Mouse (Mus musculus) layer of hippocampus, adult 9-10 months (tissue): ENCODE results near the gene Trmu.
"Not testable (repeated sequence)": the region's sequence is repeated elsewhere in the genome, so short reads cannot be mapped to it uniquely, and the experiment has no call there.

ENCODE experiments used
- DNase-seq: peaks from one replicate; pipeline ENCODE4 v3.0.0; 2022; ENCODE audit warnings: low spot score

The Trmu gene

GRCm38 (mm10) chr15:85878848-85879497 lies at the start of gene Trmu:
Gene Trmu, plus strand, starts transcription at chr15:85879312.
- DNase-seq, result peak; percentile 75

- DNase-seq, result no peak
Measured at GRCm38 (mm10) chr15:85829470-85829869, 49.6 kb upstream of the Trmu start.

- DNase-seq, result peak; percentile 65
Measured at GRCm38 (mm10) chr15:85831954-85832590, 47.0 kb upstream of the Trmu start, which contains the start of gene Ttc38. Gene Ttc38, plus strand, starts transcription at chr15:85832306.

GRCm38 (mm10) chr15:85832599-85832998 lies 46.5 kb upstream of the Trmu start:
- no peak for DNase-seq

GRCm38 (mm10) chr15:85835335-85835734 lies 43.8 kb upstream of the Trmu start:
- DNase-seq, result no peak

GRCm38 (mm10) chr15:85836887-85837286 lies 42.2 kb upstream of the Trmu start:
- DNase-seq, result no peak

GRCm38 (mm10) chr15:85840983-85841382 lies 38.1 kb upstream of the Trmu start:
- no peak for DNase-seq

GRCm38 (mm10) chr15:85841796-85842360 lies 37.2 kb upstream of the Trmu start:
- DNase-seq, result no peak

GRCm38 (mm10) chr15:85845071-85845470 lies 34.0 kb upstream of the Trmu start:
- DNase-seq, result no peak

GRCm38 (mm10) chr15:85851656-85852392 lies 27.3 kb upstream of the Trmu start:
- no peak for DNase-seq

- peak; percentile 20 for DNase-seq
Measured at GRCm38 (mm10) chr15:85858980-85859489, 20.1 kb upstream of the Trmu start.

- peak; percentile 95 for DNase-seq
Measured at GRCm38 (mm10) chr15:85859490-85860031, 19.6 kb upstream of the Trmu start, which contains the start of gene Gtse1. Gene Gtse1, plus strand, starts transcription at chr15:85859745.

GRCm38 (mm10) chr15:85865913-85866312 lies 13.2 kb upstream of the Trmu start:
- DNase-seq, result not testable (repeated sequence)

GRCm38 (mm10) chr15:85867696-85868095 lies 11.4 kb upstream of the Trmu start:
- DNase-seq, result peak; percentile 60

GRCm38 (mm10) chr15:85877336-85877735 lies 1.8 kb upstream of the Trmu start:
- DNase-seq, result no peak

GRCm38 (mm10) chr15:85879498-85879895 lies 385 bp downstream of the Trmu start:
- DNase-seq, result no peak

GRCm38 (mm10) chr15:85885606-85886005 lies 6.5 kb downstream of the Trmu start:
- DNase-seq, result no peak

- no peak for DNase-seq
Measured at GRCm38 (mm10) chr15:85889235-85889634, 10.1 kb downstream of the Trmu start.

GRCm38 (mm10) chr15:85891971-85892370 lies 12.9 kb downstream of the Trmu start:
- no peak for DNase-seq

GRCm38 (mm10) chr15:85892498-85893118 lies 13.5 kb downstream of the Trmu start:
- DNase-seq, result no peak

GRCm38 (mm10) chr15:85893871-85894270 lies 14.8 kb downstream of the Trmu start:
- DNase-seq, result no peak

- DNase-seq, result peak; percentile 39
Measured at GRCm38 (mm10) chr15:85896284-85896683, 17.2 kb downstream of the Trmu start.
